Mouse (Mus musculus): ENCODE results near the gene Gramd1b.

DNA sequence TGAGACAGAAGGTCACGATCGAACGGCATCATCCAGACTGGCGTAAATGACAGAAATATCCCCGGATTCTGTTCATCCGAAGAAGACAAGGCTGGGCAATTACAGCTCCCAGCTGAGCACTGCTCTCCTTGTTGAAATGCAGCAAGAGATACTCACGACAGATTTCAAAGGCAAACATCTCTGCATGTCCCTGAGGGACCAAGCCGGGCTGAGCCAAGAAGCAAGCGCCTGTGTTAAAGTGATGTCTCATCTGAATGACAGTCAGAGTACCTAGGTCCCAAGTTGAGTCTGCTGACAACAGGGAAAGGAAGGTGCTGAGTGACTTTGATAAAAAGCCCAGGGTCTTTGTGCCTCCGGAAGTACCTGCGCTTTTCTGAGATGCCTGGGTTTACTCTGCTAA, 157.1 kb downstream of the Gramd1b start:
- TF ChIP-seq GATA1 (IDR thresholded peaks at IDR 0.05; ENCODE audit: low read length): no peak
- no peak for TF ChIP-seq TAL1 (IDR thresholded peaks at IDR 0.05; ENCODE audit: low read length)

Data from erythroblast, embryonic 14.5 days (primary cell).